Mouse (Mus musculus) brain, embryonic 18.5 days (tissue): ENCODE results near the gene Zbtb21.
"Not testable (repeated sequence)": the region's sequence is repeated elsewhere in the genome, so short reads cannot be mapped to it uniquely, and the experiment has no call there.

Source experiments
- DNase-seq: peaks from one replicate; pipeline ENCODE4 v3.0.0-alpha.2; 2012; ENCODE audit warnings: low read depth, low spot score

Zbtb21 gene

DNA sequence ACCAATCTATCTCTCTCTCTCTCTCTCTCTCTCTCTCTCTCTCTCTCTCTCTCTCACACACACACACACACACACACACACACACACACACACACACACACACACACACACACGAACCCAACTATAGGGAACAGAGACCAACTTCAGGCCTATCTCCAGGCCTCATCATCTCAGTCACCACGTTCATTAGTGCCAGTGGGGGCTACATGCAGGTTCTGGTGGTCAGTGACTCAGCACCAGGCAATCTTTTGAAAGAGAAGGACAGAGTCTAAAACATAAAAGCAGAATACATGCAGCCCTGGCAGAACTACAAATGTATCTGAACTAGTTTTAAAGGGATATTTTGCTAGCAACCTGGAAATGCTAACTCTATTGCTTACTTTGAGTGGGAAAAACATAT is 15.4 kb downstream of the Zbtb21 start:
- not testable (repeated sequence) for DNase-seq

DNA sequence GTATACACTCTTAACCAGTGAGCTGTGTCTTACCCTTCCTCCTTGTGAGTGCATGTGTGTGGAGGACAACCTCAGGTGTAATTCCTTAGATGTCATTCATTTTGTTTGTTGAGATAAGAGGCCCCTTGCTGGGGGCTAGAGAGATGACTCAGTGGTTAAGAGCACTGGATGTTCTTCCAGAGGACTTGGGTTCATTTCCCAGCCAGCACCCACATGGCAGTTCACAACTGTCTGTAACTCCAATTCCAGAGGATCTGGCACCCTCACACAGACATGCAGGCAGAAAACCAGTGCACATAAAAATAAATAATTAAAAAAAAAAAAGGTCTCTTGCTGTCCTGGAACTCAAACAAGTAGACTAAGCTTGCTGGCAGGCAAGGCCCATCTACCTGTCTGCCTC is 20.6 kb downstream of the Zbtb21 start:
- no peak for DNase-seq

DNA sequence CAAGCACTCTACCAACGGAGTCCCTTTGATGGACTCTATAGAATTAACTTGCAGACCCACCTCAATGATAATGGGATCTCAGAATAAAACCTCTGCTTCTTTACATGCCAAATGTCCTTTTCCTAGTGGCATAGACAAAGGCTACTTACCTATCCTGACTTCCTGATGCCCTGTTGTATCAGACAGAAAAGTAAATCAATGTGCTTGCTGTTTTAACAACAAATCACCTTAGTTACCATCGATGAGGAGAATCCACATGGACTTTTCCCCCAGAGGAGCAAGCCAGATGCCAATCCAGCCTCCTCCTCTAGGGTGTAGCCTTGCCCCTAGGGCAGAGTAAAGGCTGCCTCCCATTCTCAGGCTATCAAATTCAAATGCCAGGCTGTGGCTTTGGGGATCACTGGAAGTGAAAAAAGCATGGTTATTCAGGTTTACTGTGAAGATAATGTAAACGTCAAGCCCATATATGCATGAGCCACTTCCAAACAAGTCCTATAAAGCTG is 21.9 kb downstream of the Zbtb21 start:
- no peak for DNase-seq

DNA sequence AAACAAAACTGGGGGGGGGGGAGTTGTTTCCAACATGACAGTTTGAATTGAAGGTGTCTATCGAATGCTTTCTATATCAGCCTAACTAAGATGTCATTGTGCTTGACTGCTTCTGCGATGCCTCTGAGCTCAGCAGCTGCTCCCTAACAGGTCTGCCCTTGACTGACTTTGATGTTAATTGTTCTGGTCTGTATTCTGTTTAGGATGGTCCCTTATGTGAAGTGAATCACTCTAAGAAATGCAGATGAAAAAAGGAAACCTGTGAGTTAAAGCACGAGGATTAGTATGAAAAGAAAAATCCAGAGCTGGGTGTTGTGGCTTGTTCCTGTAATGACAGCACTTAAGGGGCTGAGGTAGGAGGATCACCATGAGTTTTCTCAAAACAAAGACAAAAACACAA is 26.6 kb downstream of the Zbtb21 start:
- DNase-seq: no peak

DNA sequence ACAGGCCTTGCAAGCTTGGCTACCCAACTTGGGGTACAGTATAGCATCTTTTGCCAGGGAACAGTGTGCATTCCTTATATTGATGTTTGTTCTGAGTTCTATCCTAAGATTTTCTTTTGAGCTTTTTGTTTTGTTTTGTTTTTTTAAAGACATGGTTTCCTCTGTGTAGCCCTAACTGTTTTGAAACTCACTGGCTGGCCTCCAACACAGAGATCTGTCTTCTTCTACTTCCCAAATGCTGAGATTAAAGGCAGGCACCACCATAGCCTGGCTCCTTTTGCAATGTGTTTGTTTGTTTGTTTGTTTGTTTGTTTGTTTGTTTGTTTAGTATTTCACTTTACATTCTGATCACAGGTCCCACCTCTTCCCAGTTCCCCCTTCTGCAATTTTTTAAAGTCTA is 32.2 kb downstream of the Zbtb21 start:
- no peak for DNase-seq

DNA sequence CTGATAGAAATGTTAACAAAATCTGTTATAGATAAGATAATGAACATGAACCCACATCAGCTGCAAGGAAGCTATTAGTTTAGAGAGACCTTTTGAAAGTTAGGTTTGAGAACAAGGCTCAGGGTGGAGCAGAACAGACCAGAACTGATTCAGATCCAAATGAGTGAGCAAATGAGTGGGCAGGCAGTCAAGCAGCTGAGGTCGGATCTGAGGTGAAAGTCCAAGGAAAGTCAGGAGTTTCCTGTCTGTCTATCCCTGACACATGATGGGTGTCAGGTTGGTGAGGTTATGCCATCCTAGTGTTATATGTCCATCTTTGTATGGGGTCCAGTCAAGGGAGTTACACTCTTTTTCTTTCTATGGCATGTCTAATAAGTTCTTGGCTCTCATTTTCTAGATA is 32.9 kb downstream of the Zbtb21 start:
- no peak for DNase-seq

DNA sequence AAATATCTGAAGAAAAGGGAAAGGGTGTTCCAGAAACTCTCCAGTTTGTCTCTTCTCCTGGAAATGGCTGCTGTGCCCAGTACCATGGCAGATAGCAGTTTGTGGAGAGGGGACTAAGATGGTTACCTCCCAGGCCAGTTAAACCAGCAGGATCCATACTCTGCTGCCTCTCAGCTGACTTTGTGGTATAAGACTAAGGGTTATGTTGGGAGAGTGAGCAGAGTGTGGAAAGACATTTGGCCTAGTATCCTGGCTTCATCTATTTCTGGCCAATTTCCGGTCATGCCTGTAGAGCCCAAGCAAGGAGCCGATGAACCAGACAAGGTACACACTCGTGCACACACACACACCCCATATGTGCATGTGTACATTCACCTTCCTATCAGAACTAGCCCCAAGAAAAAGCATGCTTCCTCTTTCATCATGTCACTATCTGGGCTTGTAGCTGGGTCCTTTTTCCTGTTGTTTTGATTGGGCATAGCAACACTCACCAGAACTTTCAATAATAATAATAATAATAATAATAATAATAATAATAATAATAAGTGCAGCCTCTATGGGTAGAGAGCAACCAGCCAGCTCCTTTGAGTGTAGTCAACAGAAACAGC is 35.0 kb downstream of the Zbtb21 start:
- no peak for DNase-seq

DNA sequence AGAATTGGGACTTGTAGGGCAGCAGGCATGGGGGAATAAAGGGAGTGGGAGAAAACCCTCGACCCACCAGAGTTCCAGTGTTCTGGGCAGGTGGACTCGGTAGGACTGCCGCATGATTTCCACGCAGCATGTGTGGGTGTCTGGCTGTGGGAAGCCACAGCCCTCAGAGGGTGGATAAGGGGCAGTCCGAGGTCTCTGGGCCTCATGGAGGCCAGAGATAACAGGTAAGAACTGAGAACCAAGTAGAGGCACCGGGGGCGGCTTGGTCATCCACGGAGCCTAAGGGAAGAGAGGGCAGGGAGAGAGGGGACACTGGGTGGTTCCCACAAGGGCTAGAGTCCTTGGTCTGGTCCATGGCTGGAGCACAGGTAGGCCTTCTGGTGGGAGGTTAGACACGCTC is 36.0 kb downstream of the Zbtb21 start:
- DNase-seq: no peak

DNA sequence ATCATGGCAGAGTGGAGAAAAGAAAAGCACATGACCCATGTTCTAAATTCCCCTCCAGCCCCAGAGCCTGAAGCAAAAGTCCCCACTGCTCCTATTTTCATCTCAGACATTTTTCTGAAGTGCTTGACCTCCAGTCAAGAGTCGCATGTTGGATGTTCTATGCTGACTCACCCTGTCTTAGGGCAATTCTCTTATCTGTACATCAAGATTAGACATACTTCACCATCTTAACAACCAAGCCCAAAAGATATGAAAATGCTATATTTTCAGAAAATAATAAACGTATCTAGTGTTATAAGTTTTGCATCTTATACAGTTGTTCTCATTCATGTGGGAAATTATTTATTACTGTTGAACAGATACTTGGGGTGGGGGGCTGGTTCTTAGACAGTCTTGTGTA is 36.7 kb downstream of the Zbtb21 start:
- DNase-seq: no peak

DNA sequence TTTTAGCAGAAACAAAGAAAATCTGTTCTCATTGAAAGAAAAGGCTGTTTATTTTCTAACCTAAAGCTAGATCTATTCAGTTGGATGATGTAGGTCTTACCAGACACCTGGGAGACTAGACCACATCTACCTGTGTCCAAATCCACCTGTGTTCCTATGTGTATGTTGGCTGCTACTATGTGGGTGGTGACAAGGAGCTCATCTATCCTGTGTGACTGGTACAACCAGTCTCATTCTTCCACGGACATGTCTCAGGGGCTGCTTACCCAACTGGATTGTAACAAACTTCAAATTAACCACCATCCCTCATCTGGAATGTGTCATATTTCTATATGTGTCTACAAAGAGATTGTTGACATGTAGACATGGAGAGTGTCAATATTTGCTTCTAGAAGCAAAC is 38.7 kb downstream of the Zbtb21 start:
- DNase-seq: no peak

DNA sequence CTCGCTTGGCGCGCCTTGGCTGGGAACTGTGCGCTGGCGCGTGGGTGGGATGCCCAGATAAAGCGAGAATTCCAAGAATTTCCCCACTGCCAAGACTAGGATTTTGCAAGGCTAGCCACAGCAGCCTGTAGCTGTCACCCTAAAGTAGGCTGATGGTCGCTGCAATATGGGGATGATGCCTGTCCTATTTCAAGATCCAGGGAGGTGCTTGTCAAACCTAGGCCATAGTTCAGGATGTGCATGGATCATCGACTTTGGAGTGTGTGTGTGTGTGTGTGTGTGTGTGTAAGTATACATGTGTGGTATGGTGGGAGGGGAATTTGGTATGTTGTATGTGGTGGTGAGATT is 39.7 kb downstream of the Zbtb21 start:
- no peak for DNase-seq

DNA sequence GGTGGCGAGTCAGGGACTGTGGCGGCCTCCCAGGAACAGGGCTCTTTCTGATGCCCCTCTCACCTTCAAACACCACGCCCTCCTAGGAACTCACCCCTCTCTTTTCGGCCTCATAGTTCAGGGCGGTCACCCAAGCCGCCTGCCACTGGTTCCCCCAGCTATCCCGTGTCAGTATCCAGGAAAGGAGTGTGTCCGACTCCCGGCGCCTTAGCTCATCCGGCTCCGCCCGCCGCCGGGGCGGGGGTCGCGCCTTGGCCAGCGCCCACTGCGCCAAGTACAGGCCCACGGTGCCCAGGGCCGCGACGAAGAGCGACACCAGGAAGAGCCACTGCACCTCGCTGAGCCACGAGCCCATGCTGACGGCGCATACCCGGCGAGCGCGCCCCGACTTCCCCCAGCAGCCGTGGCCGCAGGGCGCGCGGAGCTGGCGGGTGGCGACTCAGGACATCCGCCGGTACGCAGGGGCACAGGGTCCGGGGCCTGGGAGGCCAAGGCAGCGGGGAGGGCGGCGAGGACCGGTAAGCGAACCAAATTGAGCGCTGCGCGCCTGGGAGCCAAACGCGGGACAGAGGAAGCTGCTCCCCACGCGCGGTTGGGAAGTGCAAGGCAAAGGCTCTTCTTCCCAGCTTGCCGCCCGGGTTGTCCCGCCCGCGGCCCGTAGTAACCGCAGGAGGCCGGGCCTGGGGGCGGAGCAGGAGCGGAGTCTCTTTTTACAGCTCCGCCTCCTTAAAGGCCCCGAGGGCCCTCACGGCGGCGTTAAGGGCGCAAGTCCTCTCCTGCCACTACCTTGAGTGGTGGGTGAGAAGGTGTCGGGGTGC is 40.3 kb downstream of the Zbtb21 start:
- DNase-seq: peak; percentile 58

DNA sequence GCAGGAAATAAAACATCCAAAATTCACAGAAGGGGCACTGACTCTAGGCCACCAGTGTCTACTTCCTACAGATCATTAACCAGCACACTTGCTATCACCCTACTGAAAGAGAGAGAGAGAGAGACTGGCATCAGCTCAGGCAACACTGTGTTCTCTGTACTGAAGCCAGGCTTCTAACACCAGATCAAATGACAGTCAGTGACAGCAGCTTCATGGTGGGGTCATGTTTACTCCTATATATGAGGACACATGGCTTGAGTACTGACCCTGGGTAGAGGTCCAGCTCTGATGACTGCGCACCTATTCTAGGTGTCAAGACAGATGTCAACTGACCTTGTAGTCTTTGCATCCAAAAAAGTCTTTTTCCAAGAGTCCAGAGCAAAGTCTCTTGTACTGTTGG is 41.8 kb downstream of the Zbtb21 start:
- no peak for DNase-seq

DNA sequence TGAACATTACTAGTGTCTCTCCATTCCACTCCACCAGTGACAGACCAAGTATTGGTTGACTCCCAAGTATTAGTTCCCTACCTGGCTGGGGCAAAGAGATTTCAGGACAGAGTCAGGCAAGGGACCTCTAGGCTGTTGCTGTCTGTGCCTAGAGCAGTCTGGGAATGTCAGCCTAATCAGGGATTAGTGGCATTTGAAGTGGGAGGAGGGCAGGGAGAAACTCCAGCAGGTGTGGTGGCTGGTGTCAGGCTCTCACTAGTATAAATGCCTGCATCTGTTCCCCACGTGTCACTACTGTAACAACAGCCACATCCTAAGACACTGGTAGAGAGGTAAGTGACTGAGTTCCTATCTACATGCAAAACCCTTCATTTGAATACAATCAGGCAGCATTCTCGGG is 42.6 kb downstream of the Zbtb21 start:
- no peak for DNase-seq

DNA sequence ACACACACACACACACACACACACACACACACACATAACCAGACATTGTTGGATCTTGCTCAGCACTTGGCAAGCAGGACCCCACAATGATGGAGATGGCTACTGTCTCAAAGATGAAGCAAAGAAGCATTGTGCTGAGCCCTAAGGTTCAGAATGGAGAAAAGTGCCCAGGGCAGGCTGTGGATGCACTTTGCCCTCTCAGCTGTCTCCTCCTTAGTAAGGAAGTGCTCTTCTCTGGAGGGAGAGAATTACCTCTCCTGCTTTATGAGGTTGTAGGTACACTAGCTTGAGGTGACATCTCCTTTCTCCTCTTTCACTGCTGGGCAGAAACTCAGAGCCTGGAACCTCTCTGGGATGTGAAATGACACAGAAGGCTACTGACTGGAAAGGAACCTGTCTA is 49.5 kb downstream of the Zbtb21 start:
- no peak for DNase-seq

DNA sequence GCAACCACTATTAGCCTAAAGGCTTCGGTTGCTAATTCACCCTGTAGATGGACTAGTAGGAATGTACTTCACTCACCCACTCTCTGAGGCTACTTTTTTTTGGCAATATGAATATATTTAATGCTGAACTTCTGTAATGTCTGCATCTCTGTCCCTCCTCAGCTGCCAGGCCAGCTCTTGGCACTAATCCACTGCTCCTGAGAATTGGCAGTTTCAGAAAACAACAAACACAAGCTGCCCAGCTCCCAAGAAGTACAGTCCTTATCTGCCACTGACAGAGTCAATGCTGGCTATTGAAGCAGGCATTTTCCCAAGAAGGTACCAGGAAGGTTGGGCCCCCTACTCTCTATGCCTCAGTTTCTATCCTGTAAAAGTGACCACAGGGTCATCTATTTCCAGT is 53.1 kb downstream of the Zbtb21 start:
- DNase-seq: no peak

DNA sequence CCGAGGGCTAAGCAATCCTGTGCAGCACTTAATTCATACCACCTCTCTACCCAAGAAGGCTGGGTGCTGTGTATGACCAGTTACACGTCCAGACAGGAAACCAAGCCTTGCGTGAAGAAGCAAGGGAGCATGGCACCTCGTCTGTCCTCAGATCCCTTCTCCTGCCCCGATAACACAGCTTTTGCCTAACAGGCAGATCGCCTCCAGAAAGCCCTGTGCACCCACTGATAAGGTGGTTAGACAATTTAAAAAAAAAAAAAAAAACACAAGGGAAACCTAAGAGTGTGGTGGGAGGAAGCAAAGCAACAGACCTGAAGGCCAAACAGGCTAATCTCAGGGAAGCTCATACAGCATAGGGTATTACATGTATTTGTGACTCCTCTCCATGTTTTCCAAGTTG is 54.9 kb downstream of the Zbtb21 start:
- DNase-seq: no peak

DNA sequence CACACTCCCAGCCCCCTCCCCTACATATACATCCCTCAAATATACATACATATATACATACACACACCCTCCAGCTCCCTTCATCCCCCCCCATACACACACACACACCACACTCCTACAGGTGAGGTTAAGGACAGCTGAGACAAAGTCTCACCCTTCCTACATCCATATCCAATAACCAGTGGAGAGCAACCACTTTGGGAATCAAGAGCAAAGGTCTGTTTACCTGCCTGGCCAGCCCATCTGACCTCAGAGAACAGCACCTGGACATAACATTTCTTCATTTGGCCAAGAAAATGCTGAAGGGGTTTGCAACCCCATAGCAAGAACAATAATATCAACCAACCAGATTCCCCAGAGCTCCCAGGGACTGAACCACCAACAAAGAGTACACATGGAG is 56.1 kb downstream of the Zbtb21 start:
- no peak for DNase-seq

DNA sequence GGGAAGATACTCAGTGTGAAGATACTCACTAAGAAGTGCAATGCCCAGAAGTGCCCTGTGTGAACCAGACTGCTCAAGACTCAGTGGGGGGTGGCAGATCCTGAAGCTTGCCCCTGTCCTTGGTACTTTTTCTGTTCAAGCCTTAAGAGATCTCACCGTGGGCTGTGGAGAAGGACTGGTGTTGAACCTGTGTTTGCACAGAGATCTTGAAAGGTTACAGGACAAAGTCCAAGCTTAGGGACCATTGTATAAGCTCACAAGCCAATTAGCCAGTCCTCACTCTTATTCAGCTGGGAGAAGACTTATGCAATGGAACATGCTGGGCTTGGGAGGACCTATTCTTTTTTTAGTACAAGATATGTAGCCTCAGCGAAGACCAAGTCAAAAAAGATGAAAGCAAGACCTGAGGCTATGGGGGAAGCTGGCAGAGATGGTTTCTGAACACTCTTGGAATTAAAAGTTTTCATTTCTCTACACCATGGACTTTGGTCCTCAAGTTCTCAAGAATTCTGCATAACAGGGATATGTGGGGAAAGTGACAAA is 56.9 kb downstream of the Zbtb21 start:
- DNase-seq: no peak

DNA sequence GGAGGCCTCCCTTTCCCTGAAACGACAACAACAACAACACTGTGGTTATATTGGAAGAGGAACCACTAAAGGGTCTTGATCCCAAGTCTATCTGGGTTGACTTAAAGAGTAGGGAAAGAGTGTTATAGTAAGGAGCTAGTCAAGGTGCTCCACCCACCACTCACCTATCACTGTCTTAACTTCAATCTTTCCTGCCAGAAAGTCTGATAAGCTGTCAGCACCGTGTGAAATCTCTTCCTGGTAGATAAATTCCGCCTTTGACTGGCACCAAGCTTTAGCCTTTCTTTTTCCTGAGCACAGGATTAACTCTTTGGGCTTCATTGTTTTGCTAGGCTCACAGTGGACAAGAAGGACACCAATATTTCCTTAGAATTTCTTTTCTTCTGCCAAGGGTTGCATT is 58.4 kb downstream of the Zbtb21 start:
- DNase-seq: no peak

DNA sequence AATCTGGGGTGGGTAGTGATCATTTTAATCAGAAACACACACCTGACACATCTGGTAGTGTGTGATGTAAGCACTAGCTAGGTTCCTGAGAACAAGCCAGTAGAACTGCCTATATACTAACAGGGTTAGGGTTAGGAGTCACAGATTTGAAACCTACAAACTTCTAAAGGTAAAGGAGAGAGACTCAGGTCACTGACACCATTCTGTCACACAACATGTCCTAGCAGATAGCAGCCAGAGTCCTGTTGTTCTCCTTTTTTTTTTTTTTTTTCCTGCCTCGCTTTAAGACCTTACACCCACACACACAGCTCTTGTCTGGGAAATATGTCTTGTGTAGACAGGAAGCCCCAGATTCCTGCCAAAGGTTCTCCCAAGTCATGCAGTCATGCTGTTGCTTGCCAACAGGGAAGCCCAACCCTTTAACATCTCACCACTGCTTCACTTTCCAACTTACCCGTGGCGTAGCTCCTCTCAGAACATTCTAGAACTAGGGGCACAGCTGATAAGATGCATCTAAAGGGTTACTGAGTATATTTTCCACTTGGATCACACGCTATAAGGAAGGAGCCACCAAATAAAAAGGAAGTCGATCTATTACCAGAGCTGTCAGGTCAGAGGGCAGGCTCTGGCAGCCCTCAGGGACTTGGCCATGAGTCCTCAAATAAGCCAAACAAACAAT is 64.9 kb downstream of the Zbtb21 start:
- no peak for DNase-seq
